In the genomic region with DNA sequence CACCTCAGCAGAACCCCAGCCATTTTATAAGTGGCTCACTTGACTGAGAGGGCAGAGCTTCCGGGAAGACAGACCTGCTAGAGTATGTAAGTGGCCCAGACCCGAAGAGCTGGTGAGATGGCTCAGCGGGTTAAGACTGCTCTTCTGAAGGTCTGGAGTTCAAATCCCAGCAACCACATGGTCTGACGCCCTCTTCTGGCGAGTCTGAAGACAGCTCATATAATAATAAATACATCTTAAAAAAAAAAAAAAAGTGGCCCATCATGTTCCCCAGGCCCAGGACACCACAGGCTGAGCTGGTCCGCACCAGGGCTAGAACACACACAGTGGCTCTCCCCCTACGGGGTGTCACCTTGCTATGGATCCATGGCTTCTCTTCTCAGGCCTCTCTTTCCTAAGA, we compare ENCODE assay signal across 16 mouse cellular contexts. TPM values are rescaled to one million over a fixed set of nuclear protein-coding genes. Genes with fewer than 3 reads are reported as not detected.
A peak's percentile ranks its signal among the peaks of the same experiment; 100 is the strongest.
DNase-seq lines count a peak whose midpoint lies in the region; ATAC-seq and TF ChIP-seq lines count a peak whose summit lies in the region.
"Had no signal": no experiment of that assay in that cellular context is flagged by ENCODE, and none has a peak within 500 bp of the region (broad histone marks: within the 10 kb centered on the region; RNA-seq: fewer than 3 reads in every experiment).

No protein-coding gene starts in this region.

- no peak for DNase-seq in gastrocnemius, adult 2 months
- no peak for DNase-seq in gastrocnemius, postnatal 14 days
- DNase-seq in liver, postnatal 0 days = no peak
- DNase-seq in liver = no peak
- DNase-seq in neural tube, embryonic 11.5 days (ENCODE audit: low spot score) = no peak
- no peak for DNase-seq in neural tube, embryonic 10.5 days (ENCODE audit: extremely low spot score, low spot score)
- no peak for DNase-seq in hindbrain, postnatal 0 days (ENCODE audit: low spot score)
- DNase-seq in ovary, adult 18-20 months (ENCODE audit: low spot score) = no peak
- DNase-seq: cerebellum, adult 9-10 months; right cerebral cortex, postnatal 25 days; thymus, postnatal 14 days had no signal

- ATAC-seq in liver, postnatal 0 days = no peak
- ATAC-seq in neural tube, embryonic 11.5 days (ENCODE audit: insufficient read depth, low FRiP score, low TSS enrichment) = no peak
- ATAC-seq in hindbrain, postnatal 0 days = no peak

- H3K9me3 ChIP-seq in liver, postnatal 0 days (ENCODE audit: low read length) = no peaks in the 10 kb centered on the region
- H3K9me3 ChIP-seq in neural tube, embryonic 11.5 days (ENCODE audit: control insufficient read depth, low read length) = no peaks in the 10 kb centered on the region
- H3K9me3 ChIP-seq in hindbrain, postnatal 0 days (ENCODE audit: low read length) = no peaks in the 10 kb centered on the region
- H3K9me3 ChIP-seq: forebrain, embryonic 12.5 days; heart, embryonic 15.5 days; hindbrain, embryonic 15.5 days; limb, embryonic 12.5 days; megakaryocyte, embryonic 14.5 days had no signal

- peaks cover 11% of the 10 kb centered on the region for H3K36me3 ChIP-seq in liver, postnatal 0 days (replicated peaks; ENCODE audit: insufficient read depth, low read length)
- peaks cover 16% of the 10 kb centered on the region for H3K36me3 ChIP-seq in neural tube, embryonic 11.5 days (ENCODE audit: control insufficient read depth, insufficient read depth, low read length)
- peaks cover 15% of the 10 kb centered on the region; the same call in 1 of the 2 replicates for H3K36me3 ChIP-seq in hindbrain, postnatal 0 days (ENCODE audit: insufficient read depth, low read length)

- TF ChIP-seq EP300 in liver, postnatal 0 days (IDR thresholded peaks at IDR 0.05; ENCODE audit: low read depth) = no peak

- H3K27ac ChIP-seq in gastrocnemius, adult 2 months = no peak overlapping the region
- H3K27ac ChIP-seq in liver, postnatal 0 days (ENCODE audit: low read depth) = no peak overlapping the region
- 0 out of 2 replicates have a peak overlapping the region, but pooled peaks have one; percentile 14 for H3K27ac ChIP-seq in neural tube, embryonic 11.5 days (ENCODE audit: low read depth, low read length)
- H3K27ac ChIP-seq in hindbrain, postnatal 0 days = no peak overlapping the region
- H3K27ac ChIP-seq: heart, embryonic 15.5 days; limb, embryonic 12.5 days had no signal

- no peak overlapping the region for H3K4me3 ChIP-seq in gastrocnemius, adult 2 months
- no peak overlapping the region for H3K4me3 ChIP-seq in liver, postnatal 0 days (ENCODE audit: low read depth, low read length)
- H3K4me3 ChIP-seq in neural tube, embryonic 11.5 days (ENCODE audit: low read depth, low read length) = no peak overlapping the region
- no peak overlapping the region for H3K4me3 ChIP-seq in hindbrain, postnatal 0 days (ENCODE audit: low read length)
- H3K4me3 ChIP-seq: forebrain, embryonic 12.5 days; heart, embryonic 15.5 days; hindbrain, embryonic 15.5 days; limb, embryonic 12.5 days had no signal

- intact Hi-C loops in gastrocnemius, adult 2 months (cut with DNase I) = no loop called here
- intact Hi-C loops in gastrocnemius, postnatal 14 days (cut with DNase I; ENCODE audit: low total_unique reads) = loop anchor here (10.0 kb wide), 1 partner anchor 52 kb away; the partner anchor contains the start of gene Ncor2

- TF ChIP-seq CTCF in gastrocnemius, adult 2 months (IDR thresholded peaks at IDR 0.05) = peak; percentile 11; the same call in 1 of the 2 replicates
- 0 out of 2 replicates have a peak, but pooled peaks have one; percentile 12 for TF ChIP-seq CTCF in liver, postnatal 0 days (IDR thresholded peaks at IDR 0.05; ENCODE audit: low read depth)
- 0 out of 2 replicates have a peak, but pooled peaks have one; percentile 4 for TF ChIP-seq CTCF in hindbrain, postnatal 0 days (IDR thresholded peaks at IDR 0.05; ENCODE audit: low read depth)

- H3K4me2 ChIP-seq in liver, postnatal 0 days (ENCODE audit: low read depth, low read length) = no peak overlapping the region
- H3K4me2 ChIP-seq in neural tube, embryonic 11.5 days (ENCODE audit: low read depth) = no peak overlapping the region
- H3K4me2 ChIP-seq in hindbrain, postnatal 0 days (ENCODE audit: low read depth, low read length) = no peak overlapping the region
- H3K4me2 ChIP-seq: forebrain, embryonic 12.5 days; heart, embryonic 15.5 days; hindbrain, embryonic 15.5 days; limb, embryonic 12.5 days had no signal

- H3K4me1 ChIP-seq in liver, postnatal 0 days (ENCODE audit: insufficient read depth) = no peaks in the 10 kb centered on the region
- peaks cover 27% of the 10 kb centered on the region for H3K4me1 ChIP-seq in neural tube, embryonic 11.5 days (ENCODE audit: control insufficient read depth, insufficient read depth, low read length)
- H3K4me1 ChIP-seq in hindbrain, postnatal 0 days (ENCODE audit: insufficient read depth, low read length) = peaks cover 20% of the 10 kb centered on the region

- H3K9ac ChIP-seq in liver, postnatal 0 days (replicated peaks) = no peak overlapping the region
- no peak overlapping the region for H3K9ac ChIP-seq in neural tube, embryonic 11.5 days (ENCODE audit: low read length)
- no peak overlapping the region for H3K9ac ChIP-seq in hindbrain, postnatal 0 days (replicated peaks; ENCODE audit: low read length)
- H3K9ac ChIP-seq: heart, embryonic 15.5 days; hindbrain, embryonic 15.5 days; limb, embryonic 12.5 days had no signal

- WGBS in liver, postnatal 0 days (ENCODE audit: insufficient replicate concordance) = 73% methylated on average over 7 of the region's 7 CpGs
- WGBS in neural tube, embryonic 11.5 days = 86% methylated on average over 7 of the region's 7 CpGs
- WGBS in hindbrain, postnatal 0 days = 86% methylated on average over 7 of the region's 7 CpGs

- no peaks in the 10 kb centered on the region for H3K27me3 ChIP-seq in liver, postnatal 0 days (ENCODE audit: insufficient read depth, low read length)
- H3K27me3 ChIP-seq in neural tube, embryonic 11.5 days (ENCODE audit: control insufficient read depth, insufficient read depth, low read length) = no peaks in the 10 kb centered on the region
- no peaks in the 10 kb centered on the region for H3K27me3 ChIP-seq in hindbrain, postnatal 0 days (ENCODE audit: insufficient read depth, low read length)
- H3K27me3 ChIP-seq: forebrain, embryonic 12.5 days; heart, embryonic 15.5 days; hindbrain, embryonic 15.5 days; limb, embryonic 12.5 days; megakaryocyte, embryonic 14.5 days had no signal

RNA-seq across cellular contexts. Expression of gene Ncor2, which starts 56.5 kb away (rescaled TPM):
- 100 to 1,000 TPM; 123 to 153 TPM for total RNA-seq in gastrocnemius, adult 2 months (2021)
- 10 to 100 TPM; 85.9 to 97.7 TPM for total RNA-seq in gastrocnemius, postnatal 14 days (2021)
- 3.1 and 3.4 TPM in 2 replicates for polyA plus RNA-seq in liver, postnatal 0 days (2015; fragmentation: Nextera tagmentation; extraction: Ambion mirVana)
- 23.6 and 24.3 TPM in 2 replicates for polyA plus RNA-seq in neural tube, embryonic 11.5 days (2014; fragmentation: Nextera tagmentation; extraction: Ambion mirVana)
- total RNA-seq in hindbrain, postnatal 0 days (2014; rRNA removed) = 35.4 and 37.5 TPM in 2 replicates
- polyA plus RNA-seq in hindbrain, postnatal 0 days (2015; fragmentation: Nextera tagmentation; extraction: Ambion mirVana) = 20.9 and 22.7 TPM in 2 replicates
